Mouse (Mus musculus) ES-CJ7 (cell line): ENCODE data around the gene G3bp2.

Experiments used
- DNase-seq: peaks from one replicate; pipeline ENCODE4 v3.0.0; 2011; ENCODE audit warnings: low read depth, low spot score

The G3bp2 gene

GRCm38 (mm10) chr5:92019960-92020359 is 63.6 kb downstream of the G3bp2 start:
- DNase-seq: no peak

- no peak for DNase-seq
These were observed 71.8 kb downstream of the G3bp2 start for GRCm38 (mm10) chr5:92011756-92012155.

GRCm38 (mm10) chr5:92009827-92010226 is 73.7 kb downstream of the G3bp2 start:
- DNase-seq: no peak

GRCm38 (mm10) chr5:92003011-92003410 is 80.5 kb downstream of the G3bp2 start:
- no peak for DNase-seq
